Mouse (Mus musculus) kidney, postnatal 14 days (tissue): ENCODE measurements at regions not wholly inside any gene's neighbourhood (a gene's known extent, or its start where the extent isn't known, plus 50 kb on each side); places are given as distances from the start of the nearest gene placed in this dataset.

ENCODE experiments used
- DNase-seq: peaks from one replicate; pipeline ENCODE4 v3.0.0; 2022; ENCODE audit warnings: mixed read lengths

DNA sequence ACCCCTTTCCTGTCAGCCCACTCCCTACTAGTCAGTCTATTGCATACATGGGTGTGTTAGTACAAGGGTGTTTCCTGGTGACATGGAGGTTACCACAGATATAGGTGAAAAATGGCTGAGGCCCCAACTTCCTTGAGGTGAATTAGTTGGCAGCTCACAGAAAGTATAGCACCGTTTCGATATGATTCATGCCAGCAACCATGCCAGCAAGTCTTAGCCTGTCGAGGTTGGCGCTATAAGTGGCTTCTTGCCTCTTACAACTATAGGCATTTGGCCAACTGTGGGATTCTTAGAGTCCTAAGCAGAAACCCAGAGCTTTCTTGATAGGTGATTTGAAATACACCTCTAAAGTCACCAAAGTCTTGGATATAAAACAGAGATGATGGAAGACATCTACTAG is 85.3 kb upstream of the Hs3st1 start:
- no peak for DNase-seq

DNA sequence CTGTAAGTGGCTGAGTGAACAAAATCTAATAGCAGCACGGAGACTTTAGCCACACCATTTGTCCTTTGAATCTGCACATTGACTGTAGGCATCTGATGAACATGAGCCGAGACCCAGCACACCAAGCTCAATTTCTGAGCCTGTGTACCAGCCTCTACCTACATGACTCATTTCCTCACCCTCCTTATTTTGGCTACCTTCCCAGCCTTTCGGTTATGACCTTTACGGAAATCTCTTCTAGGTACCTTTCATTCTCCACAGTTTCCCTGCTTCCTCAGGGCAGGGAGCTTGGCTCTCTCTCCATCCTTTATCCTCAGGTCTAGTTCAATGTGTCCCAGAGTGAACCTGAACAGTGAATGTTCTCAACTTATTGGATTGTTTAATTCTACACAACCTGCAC is 77.3 kb upstream of the Hs3st1 start:
- peak; percentile 52 for DNase-seq

DNA sequence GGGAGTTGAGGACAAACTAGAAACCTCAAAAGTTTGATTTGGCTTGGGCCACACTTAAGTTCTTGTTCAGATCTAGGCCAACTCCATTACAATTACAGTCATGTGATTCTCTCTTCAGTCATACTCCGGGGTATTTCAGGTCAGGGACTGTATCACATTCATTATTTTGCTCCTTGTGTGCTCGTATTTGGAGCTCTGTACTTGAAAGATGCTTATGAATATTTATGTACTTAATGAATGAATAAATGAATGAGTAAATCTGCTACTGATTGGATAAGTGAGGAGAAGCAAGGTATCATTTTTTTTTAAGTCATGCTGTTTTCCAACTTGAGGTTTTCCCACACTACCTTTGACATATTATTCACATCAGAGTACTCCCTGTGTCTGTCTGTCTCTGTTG is 69.4 kb upstream of the Hs3st1 start:
- DNase-seq = no peak

DNA sequence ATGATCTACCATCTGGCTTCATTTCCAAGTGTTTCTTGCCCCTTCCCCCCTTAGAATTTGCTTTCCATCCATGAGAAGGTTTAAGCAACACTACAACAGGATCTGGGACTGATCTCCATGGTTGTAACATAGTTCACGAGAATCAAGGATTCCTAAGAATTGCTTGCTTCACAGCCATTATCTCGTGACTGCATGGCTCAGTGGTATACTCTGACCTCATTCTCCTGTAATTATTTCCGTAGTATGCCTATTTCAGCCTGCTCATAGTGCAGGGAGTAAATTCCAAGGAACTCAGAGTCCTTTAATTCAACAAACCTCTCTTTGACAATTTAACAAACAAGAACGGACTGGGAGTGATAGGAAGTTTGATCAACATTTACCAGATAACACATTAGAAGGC is 51.4 kb upstream of the Hs3st1 start:
- no peak for DNase-seq
